Mouse (Mus musculus): Measurements from ENCODE around the gene Snorc. TPM values are rescaled to one million over a fixed set of nuclear protein-coding genes. Genes with fewer than 3 reads are reported as not detected.

Snorc gene
- total and polyA plus RNA-seq, 2 experiments from 2014 or later: 1.5 TPM; not detected in 1

DNA sequence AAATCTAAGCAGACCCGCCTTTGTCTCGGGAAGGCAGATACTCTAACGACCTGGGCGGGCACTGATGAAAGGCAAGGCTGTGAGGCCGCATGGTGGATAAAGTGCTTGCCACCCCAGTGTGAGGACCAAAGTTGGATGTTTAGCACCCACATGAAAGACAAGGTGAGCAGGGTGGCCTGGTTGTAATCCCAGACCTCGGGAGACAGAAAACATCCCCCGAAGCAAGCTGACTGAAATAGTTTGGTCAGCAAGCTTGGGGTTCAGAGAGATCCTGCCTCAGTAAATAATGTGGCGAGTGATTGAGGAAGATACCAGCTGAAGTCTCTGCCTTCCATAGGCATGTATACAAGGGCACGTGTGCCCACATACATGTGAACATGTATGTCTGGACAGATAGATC is 2.6 kb upstream of the Snorc start:
- ATAC-seq (no peak), DNase-seq (no peak)
- Histone ChIP-seq H3K9me3 (ENCODE audit: low read length) (no peaks in the 10 kb centered on the region), H3K27ac (ENCODE audit: low read depth, low read length) (no peak overlapping the region), H3K36me3 (ENCODE audit: insufficient read depth) (no peaks in the 10 kb centered on the region), H3K9ac (no peak overlapping the region), H3K27me3 (ENCODE audit: insufficient read depth, low read length) (no peaks in the 10 kb centered on the region), H3K4me2 (ENCODE audit: low read depth) (no peak overlapping the region), H3K4me3 (ENCODE audit: low read depth, low read length) (no peak overlapping the region), H3K4me1 (ENCODE audit: insufficient read depth) (no peaks in the 10 kb centered on the region)
- TF ChIP-seq CTCF (IDR thresholded peaks at IDR 0.05; ENCODE audit: low read depth): no peak
- WGBS: 72% methylated on average over 9 of the region's 9 CpGs

DNA sequence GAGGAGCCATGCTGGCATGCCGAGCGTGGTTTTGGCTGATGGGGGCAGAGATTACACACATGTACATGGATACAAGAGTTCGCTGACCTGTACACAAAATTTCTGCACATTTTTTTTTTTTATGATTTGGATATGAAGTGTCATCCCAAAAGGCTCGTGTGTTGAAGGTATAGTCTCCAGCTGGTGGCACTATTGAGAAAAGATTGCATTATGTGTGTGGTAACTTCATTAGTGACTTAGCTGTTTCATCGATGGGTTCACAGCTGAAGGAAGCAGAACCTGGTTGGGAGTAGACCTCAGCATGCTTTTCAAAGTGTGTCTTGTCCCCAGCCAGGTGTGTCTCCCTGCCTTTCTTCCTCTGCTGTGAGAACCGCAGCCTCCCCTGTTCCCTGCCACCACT is 1.8 kb upstream of the Snorc start:
- ATAC-seq (peak; percentile 32; the same call in 1 of the 2 replicates), DNase-seq (peak; percentile 40)
- WGBS: 73% methylated on average over 6 of the region's 6 CpGs
- no peak overlapping the region for H3K27ac ChIP-seq (ENCODE audit: low read depth, low read length)
- H3K36me3 ChIP-seq (ENCODE audit: insufficient read depth): no peaks in the 10 kb centered on the region
- H3K9ac ChIP-seq: no peak overlapping the region
- no peaks in the 10 kb centered on the region for H3K9me3 ChIP-seq (ENCODE audit: low read length)
- no peak overlapping the region for H3K4me3 ChIP-seq (ENCODE audit: low read depth, low read length)
- no peaks in the 10 kb centered on the region for H3K27me3 ChIP-seq (ENCODE audit: insufficient read depth, low read length)
- no peak overlapping the region for H3K4me2 ChIP-seq (ENCODE audit: low read depth)
- peak; percentile 45 for TF ChIP-seq CTCF (IDR thresholded peaks at IDR 0.05; ENCODE audit: low read depth)
- H3K4me1 ChIP-seq (ENCODE audit: insufficient read depth): no peaks in the 10 kb centered on the region

DNA sequence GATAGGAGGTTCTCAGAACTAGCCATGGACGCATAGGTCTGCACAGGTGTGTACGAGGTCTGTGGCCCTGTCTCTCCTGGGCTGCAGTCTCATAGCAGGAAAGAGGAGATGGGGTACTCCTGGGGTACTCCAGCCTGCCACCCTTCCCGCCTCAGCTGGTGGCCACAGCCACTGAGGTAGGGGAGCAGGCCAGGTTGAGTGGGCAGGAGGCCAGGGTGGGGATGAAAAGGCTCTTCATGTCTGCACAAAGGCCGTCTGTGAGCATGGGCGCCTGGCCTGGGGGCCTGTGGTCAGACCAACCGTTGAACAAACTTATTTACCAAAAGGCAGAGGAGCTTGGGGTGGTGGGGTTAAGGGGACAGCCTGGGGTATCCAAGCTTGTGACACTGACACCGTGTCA is 1.8 kb downstream of the Snorc start:
- Histone ChIP-seq H3K9me3 (ENCODE audit: low read length) (no peaks in the 10 kb centered on the region), H3K9ac (no peak overlapping the region), H3K4me3 (ENCODE audit: low read depth, low read length) (no peak overlapping the region), H3K36me3 (ENCODE audit: insufficient read depth) (no peaks in the 10 kb centered on the region), H3K27me3 (ENCODE audit: insufficient read depth, low read length) (no peaks in the 10 kb centered on the region), H3K4me2 (ENCODE audit: low read depth) (no peak overlapping the region), H3K4me1 (ENCODE audit: insufficient read depth) (peaks cover 7% of the 10 kb centered on the region), H3K27ac (ENCODE audit: low read depth, low read length) (no peak overlapping the region)
- DNase-seq (no peak), ATAC-seq (no peak)
- TF ChIP-seq CTCF (IDR thresholded peaks at IDR 0.05; ENCODE audit: low read depth): no peak
- 64% methylated on average over 7 of the region's 7 CpGs for WGBS

DNA sequence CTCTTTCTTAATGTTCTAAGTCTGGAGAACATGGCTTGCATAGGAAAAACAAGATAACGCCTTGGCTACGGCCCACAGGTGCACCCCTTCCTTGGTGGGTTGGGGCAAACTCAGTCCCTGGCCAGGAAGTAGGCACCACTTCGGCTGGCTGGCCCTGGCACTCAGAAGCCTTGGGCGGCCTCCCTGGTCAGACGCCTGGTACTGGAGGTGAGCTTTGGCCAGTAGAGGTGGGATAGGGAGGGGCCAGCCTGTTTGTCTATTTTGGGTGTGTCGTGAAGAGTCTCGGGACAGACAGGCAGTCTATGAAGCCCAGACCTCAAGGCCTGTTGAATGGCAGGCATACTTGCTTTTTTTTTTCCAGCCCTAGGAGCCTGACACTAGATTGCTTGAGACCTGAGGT is 2.5 kb downstream of the Snorc start:
- Histone ChIP-seq H3K36me3 (ENCODE audit: insufficient read depth) (no peaks in the 10 kb centered on the region), H3K9me3 (ENCODE audit: low read length) (no peaks in the 10 kb centered on the region), H3K27me3 (ENCODE audit: insufficient read depth, low read length) (no peaks in the 10 kb centered on the region), H3K4me2 (ENCODE audit: low read depth) (no peak overlapping the region), H3K4me1 (ENCODE audit: insufficient read depth) (peaks cover 7% of the 10 kb centered on the region), H3K4me3 (ENCODE audit: low read depth, low read length) (no peak overlapping the region), H3K9ac (no peak overlapping the region), H3K27ac (ENCODE audit: low read depth, low read length) (no peak overlapping the region)
- 87% methylated on average over 7 of the region's 7 CpGs for WGBS
- no peak for TF ChIP-seq CTCF (IDR thresholded peaks at IDR 0.05; ENCODE audit: low read depth)
- DNase-seq (no peak), ATAC-seq (no peak)

DNA sequence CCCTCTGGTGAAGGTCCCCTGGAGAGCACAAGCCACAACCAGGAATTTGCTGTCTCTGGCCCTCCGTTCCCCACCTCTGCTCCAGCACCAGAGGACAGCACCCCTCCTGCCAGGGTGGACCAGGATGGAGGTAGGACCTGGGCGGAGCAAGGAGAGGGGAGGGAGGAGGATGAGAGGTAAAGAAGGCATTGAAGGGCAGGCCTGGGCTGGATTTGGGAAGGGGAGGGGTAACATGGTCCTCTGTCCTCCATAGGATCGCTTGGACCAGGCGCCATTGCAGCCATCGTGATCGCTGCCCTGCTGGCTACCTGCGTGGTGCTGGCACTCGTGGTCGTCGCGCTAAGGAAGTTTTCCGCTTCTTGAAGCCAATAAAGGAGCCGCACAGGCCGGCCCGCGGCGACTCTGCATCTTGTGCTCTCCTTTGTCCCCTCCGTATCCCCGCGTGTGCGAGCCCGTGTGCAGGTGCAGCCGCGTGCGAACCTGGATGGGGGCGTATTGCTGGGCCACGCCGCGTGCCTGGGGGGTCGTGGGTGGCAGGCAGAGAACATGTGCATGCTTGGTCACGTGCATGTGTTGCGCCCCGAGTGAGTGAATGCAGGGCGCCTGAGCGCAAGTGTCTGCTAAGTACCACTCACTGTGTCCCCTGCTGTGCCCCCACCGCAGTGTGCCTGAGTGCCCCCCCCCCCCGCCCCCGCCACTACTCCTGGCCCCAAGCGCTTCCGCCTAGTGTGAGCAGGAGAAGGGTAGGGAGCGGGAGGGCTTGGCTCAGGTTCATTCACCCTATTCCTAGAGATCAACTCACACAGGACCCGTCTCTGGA is 5.2 kb downstream of the Snorc start:
- Histone ChIP-seq H3K9ac (peak overlapping the region; percentile 42), H3K27ac (ENCODE audit: low read depth, low read length) (no peak overlapping the region), H3K36me3 (ENCODE audit: insufficient read depth) (no peaks in the 10 kb centered on the region; the same call in 1 of the 2 replicates), H3K4me3 (ENCODE audit: low read depth, low read length) (peak overlapping the region; percentile 30), H3K4me2 (ENCODE audit: low read depth) (peak overlapping the region; percentile 76), H3K4me1 (ENCODE audit: insufficient read depth) (peaks cover 7% of the 10 kb centered on the region), H3K27me3 (ENCODE audit: insufficient read depth, low read length) (no peaks in the 10 kb centered on the region), H3K9me3 (ENCODE audit: low read length) (no peaks in the 10 kb centered on the region)
- 3% methylated on average over 37 of the region's 42 CpGs for WGBS
- TF ChIP-seq CTCF (IDR thresholded peaks at IDR 0.05; ENCODE audit: low read depth): no peak
- ATAC-seq: peak; percentile 71
- peak; percentile 37 for DNase-seq

DNA sequence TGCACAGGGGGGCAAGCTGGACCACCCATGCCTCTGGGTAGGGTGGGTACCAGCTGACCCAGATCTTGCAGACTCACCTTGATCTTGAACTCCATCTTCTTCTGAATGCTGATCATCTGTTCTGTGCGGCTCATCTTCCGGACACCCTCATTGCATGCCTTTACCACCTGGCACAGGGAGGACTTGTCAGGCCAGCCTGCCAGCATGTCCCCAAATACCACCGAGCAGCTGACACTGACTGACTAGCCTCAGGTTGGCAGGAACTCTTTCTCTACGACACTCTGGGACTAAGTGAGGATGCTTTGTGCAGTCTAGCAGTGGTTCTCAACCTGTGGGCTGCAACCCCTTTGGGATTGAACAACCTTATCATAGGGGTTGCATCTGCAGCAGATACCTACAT is 12.5 kb downstream of the Snorc start:
- no peak for TF ChIP-seq CTCF (IDR thresholded peaks at IDR 0.05; ENCODE audit: low read depth)
- Histone ChIP-seq H3K9ac (no peak overlapping the region), H3K27ac (ENCODE audit: low read depth, low read length) (no peak overlapping the region), H3K36me3 (ENCODE audit: insufficient read depth) (peaks cover 3% of the 10 kb centered on the region), H3K4me1 (ENCODE audit: insufficient read depth) (no peaks in the 10 kb centered on the region), H3K9me3 (ENCODE audit: low read length) (no peaks in the 10 kb centered on the region), H3K27me3 (ENCODE audit: insufficient read depth, low read length) (no peaks in the 10 kb centered on the region), H3K4me2 (ENCODE audit: low read depth) (no peak overlapping the region), H3K4me3 (ENCODE audit: low read depth, low read length) (no peak overlapping the region)
- DNase-seq (no peak), ATAC-seq (no peak)
- WGBS: 87% methylated on average over 4 of the region's 4 CpGs

DNA sequence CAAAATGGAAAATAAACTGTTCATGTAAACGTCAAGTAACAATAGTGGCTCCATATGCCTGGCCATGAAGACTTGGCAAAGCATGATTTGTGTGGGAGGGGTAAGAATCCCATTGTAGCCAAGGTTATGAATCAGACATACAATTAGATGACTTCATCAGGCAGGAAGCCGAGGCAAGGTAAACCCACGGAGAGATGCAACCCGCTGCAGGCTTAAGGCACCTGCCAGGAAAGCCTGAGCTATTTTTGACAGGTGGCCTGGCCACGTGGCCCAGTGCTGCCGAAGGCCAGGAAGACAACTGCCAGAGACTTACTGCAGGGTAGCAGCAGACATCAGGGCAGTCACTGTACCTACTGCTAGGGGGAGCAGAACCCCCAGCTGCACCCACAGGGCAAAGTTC is 16.3 kb downstream of the Snorc start:
- ATAC-seq (no peak), DNase-seq (no peak)
- Histone ChIP-seq H3K36me3 (ENCODE audit: insufficient read depth) (peaks cover 12% of the 10 kb centered on the region), H3K27ac (ENCODE audit: low read depth, low read length) (no peak overlapping the region), H3K4me1 (ENCODE audit: insufficient read depth) (no peaks in the 10 kb centered on the region), H3K27me3 (ENCODE audit: insufficient read depth, low read length) (no peaks in the 10 kb centered on the region), H3K9ac (no peak overlapping the region), H3K4me3 (ENCODE audit: low read depth, low read length) (no peak overlapping the region), H3K9me3 (ENCODE audit: low read length) (no peaks in the 10 kb centered on the region), H3K4me2 (ENCODE audit: low read depth) (no peak overlapping the region)
- WGBS: 67% methylated on average over 6 of the region's 6 CpGs
- TF ChIP-seq CTCF (IDR thresholded peaks at IDR 0.05; ENCODE audit: low read depth): no peak
